Mouse (Mus musculus): ENCODE data around the gene Cyp2c70.
A peak's percentile ranks its signal among the peaks of the same experiment; 100 is the strongest.
"Not testable (repeated sequence)": the region's sequence is repeated elsewhere in the genome, so short reads cannot be mapped to it uniquely, and the experiment has no call there.

The Cyp2c70 gene

DNA sequence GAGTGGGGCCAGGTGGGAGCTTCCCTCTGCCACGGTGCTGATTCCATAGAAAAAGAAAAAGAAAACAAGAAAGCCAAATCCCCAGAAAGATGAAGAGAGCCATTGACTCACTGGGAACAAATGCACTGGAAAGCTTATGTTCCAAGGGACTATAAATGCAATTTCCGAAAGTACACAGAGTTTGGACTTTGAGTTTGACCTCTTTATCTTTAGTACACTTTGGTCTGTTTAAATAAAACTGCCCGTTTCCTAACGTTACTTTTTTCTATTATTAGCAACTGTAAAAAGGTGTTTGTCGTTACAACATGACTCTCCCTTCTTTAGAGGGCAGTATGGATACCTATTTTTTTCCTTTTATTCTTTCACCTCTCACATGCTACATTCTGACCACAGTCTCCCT lies at the start of gene Cyp2c70:
Gene Cyp2c70 (minus strand): TSS at position 174 of the 400 bp plus-strand sequence.
- no peak for DNase-seq

DNA sequence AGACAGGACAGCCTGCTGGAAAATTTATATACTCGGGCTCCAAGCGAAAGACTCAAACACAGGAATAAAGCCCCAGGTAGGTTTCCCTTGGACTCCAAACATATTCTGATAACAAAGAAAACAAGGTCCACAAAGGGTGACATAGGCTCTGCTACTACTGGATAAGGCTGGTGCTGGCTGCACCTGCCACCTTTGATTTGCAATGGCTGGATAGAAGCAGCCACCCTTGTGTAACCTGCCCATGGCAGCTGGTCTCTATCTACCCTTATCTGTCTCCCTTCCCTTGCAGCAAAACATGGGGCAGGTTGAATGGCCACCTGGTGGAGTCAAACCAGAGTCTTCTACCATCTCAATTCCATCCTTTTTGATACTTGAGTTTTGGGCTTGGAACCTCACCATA lies 45.4 kb upstream of the Cyp2c70 start:
- no peak for DNase-seq

DNA sequence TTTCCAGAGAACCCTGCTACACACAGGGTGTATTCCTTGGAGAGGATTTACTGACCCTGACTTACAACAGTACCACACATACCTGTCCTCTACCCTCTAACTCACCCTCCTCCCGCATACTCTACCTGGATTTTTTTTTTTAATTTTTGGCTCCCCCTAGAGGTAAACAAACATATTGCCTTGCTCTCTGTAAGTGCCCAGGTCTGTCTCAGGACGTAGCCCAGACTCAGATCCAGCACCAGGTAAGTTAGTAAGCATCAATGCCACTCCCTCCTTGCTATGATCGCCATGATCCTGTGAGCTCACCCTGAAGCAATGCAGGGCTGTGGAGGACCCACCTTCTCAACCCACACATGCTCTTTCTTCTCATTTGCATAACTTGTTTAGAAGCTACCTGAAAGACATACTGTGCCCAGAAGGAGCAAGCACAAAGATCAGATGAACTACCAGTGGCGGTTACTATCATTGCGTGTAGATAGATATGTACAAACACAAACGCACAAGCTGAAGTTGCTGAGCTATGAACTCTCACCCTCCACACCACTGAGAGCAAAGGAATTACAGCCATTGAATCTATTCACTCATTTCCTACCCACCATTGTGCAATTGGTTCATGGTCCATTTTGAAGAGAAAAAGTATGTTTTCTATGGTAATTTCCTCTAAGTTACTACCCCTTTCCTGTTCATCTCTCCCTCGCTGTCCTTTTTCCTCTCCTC lies 44.9 kb upstream of the Cyp2c70 start:
- DNase-seq = no peak

DNA sequence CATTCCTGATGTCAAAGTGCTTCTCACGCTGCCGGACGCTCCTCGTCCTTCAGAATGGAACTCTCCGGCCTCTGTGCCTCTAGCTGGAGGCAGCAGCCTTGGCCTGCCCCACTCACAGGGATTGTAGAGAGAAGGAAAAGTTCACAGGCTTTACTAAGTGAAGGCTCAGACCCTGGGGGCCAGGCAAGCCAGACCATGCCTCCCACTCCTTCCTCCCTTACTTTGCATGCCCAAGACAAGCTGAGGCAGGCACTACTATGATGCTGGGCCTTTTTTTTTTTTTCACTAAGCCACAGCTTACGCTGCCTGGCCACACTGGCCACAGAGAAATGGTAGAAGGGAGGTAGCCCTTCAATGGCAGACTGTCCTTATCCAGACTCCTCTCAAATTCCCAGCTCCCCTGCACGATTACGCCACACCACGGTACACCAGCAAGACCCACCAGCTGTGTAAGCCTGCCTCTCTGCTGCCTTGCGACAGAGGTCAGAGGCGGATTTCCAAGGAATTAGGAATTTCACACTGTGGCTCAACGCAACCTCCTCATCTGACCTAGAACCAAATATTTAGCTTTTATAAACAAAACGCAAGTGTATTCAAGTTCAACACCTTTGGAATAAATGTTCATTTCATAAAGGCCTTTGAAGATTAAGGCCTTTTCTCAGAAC lies 44.1 kb upstream of the Cyp2c70 start:
- no peak for DNase-seq

DNA sequence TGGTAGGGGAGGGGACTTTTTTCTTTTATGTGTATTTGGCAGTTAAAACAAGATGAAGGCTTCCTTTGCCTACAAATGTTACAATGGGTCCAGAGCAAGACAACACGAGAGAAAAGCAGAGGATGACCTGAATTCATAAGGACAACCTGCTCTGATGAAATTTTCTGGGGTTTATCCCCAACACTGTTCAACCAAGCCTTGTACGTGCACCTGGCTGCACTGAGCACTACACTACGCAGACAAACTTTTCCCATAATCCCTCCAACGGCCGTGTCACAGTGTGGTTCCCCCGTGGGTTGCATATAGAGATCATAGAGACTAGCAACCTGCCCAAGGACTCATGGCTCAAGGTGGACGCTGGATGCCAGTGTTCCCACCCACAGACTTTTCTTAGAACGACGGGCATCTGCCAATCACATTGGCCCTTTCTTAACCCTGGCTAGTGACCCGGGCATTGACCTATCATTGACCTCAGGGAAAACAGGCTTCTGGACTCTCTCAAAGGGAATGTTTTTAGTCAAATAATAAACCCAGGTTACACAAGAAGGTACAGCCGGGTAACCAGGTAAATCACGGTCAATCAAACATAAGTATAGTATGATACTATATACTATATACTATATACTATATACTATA lies 39.5 kb upstream of the Cyp2c70 start:
- DNase-seq = no peak

DNA sequence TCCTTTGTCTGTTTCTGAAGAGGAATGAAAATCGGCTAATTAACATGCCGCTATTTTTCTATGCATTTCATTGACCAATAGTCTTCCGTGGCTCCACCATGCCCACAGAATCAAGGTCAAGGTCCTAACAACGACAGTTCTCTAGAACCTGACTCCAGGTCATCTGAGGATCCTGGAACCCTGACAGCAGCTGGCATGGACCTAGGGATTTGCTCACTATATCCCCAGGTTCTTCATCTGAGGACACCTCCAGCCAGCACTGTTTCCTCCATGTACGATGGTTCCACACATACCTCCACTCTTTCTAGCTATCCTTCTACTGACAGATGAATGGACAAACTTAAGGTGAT lies 38.6 kb upstream of the Cyp2c70 start:
- DNase-seq = no peak

DNA sequence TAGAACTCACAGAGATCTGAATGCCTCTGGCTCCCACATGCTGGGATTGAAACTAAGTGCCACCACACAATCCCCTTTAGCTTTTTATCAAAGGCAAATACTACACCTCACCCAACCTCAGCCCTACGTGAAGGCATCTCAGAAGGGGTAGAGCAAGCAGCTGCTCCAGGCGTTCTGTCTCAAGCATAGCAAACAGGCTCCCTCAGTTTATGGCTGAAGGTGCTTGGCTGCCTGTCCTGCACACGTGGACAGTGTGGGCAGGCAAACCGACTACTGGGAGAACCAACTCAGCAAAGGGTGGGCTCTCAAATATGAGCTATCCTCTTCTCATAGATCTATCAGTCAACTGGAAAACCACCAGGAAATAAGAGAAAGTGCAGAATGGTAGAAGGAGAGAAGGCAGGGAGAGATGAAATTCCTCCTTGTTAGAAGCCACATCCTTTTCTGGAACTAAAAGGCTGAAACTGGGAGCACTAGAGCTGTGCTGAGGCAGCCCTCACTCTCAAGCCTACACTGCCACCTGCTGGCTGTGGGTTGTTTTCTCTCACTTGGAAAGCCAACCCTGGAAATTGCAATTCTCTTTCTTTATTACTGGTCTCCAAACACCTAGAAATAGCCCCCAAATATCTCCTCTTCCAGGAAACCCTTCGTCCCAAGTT lies 38.1 kb upstream of the Cyp2c70 start:
- peak; percentile 65 for DNase-seq

DNA sequence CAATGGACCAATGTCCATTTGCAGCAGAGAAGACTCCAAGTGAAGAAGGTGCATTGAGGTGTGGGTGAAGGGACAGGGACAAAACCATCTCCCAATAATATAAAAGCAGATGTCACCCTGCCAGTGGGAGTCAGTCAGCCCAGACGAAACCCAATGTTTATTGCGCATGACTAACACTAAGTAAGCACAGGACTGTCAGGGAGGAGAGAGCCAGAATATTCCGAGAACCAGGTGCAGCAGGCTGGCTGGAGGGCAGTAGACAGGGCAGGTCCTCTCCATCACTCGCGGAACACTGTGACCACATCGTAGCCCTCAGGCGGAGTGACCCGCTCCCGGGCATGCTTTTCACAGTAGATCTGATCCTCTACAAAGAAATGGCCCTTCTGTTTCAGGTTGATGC lies 35.2 kb upstream of the Cyp2c70 start:
- DNase-seq = not testable (repeated sequence)

DNA sequence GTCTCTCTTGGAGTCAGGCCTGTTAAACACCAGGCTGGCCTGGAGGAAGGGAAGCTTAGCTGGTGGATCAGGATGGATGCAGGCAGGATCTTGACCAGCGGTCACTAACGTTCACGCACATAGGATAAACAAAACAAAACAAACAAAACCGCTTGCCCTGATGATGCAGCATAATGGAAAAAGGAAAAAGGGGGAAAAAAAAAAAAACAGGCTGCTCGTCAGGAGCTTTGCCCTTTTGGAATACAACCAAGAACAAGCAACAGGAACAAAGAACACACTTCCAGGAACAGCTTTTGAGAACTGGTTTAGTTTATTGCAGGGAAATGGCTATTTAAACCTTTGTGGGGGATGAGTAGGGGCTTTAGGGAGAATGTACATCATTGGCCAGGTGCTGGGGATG lies 33.7 kb upstream of the Cyp2c70 start:
- DNase-seq = no peak

DNA sequence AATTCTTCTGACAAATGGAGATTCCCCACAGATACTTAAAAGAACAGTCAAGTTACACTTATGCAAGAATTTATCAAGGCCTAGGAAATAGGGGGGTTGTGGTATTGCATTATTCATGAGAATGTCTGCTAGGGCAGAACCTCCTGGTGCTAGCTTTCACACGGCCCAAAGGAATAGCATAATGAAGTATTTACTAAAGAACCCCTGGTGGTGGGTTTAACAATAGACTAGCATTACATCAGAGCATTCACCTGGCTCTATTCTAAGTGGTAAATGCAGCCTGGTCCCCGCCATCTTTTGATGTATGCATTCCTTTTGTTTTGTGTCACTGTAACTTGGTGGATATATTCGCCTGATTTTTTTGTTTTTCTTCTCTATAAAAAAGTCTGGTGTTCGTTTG lies 15.8 kb upstream of the Cyp2c70 start:
- DNase-seq = not testable (repeated sequence)

DNA sequence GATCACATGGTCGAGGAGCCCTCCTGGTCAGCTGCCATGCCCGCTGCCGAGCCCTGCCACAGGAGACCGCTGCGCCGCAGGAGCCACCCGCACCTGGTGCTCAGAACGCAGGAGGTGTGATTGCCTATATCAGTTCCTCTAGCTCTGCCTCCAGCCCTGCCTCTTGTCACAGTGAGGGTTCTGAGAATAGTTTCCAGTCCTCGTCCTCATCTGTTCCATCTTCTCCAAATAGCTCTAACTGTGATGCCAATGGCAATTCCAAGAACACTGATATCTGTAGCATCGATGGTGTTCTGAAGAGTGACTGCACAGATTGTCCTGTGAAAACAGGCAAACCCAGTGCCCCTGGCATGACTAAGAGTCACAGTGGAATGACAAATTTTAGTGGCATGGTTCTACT lies 3.5 kb upstream of the Cyp2c70 start:
- no peak for DNase-seq

DNA sequence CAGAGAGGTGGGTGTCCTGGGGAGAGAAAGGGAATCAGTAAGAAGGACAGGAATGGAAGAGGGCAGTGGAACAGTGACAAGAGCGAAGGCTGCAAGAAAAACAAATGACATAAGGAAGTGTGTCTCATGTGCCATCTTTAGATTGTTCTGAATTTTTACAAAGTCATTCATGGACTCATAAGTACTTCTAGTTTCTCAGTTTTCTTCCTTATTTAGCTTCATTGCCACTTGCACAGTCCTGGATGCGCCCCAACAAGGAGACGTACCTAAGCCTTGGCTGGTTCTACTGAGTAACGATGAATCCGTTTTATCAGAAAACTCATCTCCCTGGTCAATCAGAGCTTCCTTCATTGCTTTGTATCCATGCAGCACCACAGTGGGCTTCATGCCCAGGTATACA lies 3.5 kb downstream of the Cyp2c70 start:
- no peak for DNase-seq

DNA sequence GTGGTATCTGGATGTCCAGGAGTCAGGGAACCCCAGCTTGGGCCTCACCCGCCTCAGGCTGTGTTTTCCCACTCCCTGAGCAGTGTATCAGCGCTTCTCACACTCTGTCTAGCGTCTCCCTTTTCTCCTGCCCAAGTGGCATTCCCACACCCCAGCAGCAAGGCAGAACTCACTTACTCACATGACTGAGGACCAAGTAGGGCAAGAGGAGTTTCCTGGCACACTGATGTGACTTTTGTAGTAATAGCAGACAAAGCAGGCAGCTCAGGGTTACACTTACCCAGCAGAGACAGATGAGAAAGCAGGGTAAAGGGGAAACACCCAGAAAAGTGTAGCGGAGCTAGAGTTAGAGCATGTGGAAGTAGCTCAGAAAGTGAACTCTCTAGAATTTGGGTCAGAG lies 8.8 kb downstream of the Cyp2c70 start:
- no peak for DNase-seq

DNA sequence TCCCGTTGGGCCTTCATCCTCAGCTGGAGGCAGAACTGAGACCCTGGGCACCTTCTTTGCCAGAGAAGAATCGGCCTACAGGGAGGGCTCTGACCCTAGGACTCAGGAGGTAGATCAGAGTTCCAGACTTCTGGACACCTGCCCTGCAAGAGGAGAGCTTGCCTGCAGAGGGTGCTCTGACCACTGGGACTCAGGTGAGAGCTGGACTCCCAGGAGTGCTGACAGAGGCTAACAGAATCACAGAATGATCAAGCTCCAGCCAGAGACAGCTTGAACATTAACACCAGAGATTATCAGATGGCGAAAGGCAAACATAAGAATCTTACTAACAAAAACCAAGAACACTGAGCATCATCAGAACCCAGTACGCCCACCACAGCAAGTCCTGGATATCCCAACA lies 18.7 kb downstream of the Cyp2c70 start:
- not testable (repeated sequence) for DNase-seq

DNA sequence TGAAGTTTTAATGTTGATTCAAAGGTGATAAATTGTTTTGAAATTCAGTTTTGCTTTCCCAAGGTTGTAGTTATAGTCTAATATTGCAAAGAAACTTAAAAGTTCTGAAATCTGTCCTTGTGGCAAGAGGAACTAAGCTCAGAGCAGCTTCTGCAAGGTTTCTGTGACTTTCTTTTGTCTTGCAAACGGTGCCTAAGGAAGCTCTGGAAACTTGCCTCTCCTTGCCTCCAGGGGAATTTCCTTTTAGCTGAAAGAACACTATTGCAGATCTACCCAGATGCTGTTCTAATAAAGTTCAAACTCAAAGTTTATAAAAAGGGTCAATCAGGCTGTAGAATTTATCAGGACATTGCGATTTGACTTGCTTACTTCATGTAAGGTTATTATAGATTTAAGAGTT lies 60.1 kb downstream of the Cyp2c70 start:
- DNase-seq = not testable (repeated sequence)

DNA sequence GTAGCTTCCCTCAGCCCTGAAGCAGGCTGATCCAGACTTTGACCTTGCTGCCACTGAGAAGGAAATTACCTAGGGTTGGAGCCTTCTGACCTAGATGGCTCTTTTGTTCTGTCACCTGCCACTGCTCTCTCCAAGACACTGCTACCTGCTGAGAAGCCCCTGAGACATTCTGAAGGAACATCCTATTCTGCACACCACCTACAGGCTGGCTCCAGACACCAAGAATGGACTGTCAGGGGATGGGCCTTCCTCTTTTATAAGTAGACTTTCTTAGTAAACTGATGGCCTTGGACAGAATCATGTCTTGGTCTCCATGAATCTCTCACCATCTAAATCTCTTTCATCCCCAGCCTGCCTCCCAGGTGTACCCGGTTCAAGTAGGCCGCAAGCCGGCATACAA lies 62.0 kb downstream of the Cyp2c70 start:
- not testable (repeated sequence) for DNase-seq

DNA sequence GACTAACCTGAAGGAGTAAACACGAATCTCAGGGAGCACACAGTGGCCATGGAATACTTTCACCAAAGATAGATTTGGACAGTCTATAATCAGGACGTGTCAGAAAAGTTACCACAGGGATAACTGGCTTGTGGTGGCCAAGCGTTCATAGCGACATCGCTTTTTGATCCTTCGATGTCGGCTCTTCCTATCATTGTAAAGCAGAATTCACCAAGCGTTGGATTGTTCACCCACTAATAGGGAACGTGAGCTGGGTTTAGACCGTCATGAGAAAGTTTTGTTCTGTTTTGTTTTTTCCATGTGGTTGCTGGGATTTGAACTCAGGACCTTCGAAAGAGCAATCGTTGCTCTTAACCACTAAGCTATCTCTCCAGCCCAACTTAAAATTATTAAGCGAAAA lies 67.5 kb downstream of the Cyp2c70 start:
- DNase-seq = not testable (repeated sequence)

All from liver (tissue).